Mouse (Mus musculus): ENCODE results near the gene C2cd2. TPM values are rescaled to one million over a fixed set of nuclear protein-coding genes. Genes with fewer than 3 reads are reported as not detected.

Gene C2cd2
- total RNA-seq (2023): 10 to 100 TPM; 16.5 to 18.7 TPM

GRCm38 (mm10) chr16:97962151-97962948 lies at the start of gene C2cd2, which contains the start of gene Zbtb21:
Gene C2cd2 (minus strand): TSS chr16:97962598.
Gene Zbtb21 (minus strand): TSS chr16:97962622.

GRCm38 (mm10) chr16:97996616-97997382 lies 34.4 kb upstream of the C2cd2 start, which contains the start of gene B230307C23Rik:
Gene B230307C23Rik (plus strand): TSS chr16:97997315.

GRCm38 (mm10) chr16:97851741-97852319 lies 110.6 kb downstream of the C2cd2 start, which contains the start of gene Prdm15:
Gene Prdm15 (minus strand): TSS chr16:97851850.

Other genes with a start within 250 kb of the C2cd2 start
- gene Ripk4, start 198.8 kb downstream of the C2cd2 start, total RNA-seq (2023): not detected
- 10 to 100 TPM; 11.0 to 13.0 TPM for gene Prdm15, start 110.7 kb downstream of the C2cd2 start, total RNA-seq (2023)
- gene Zbtb21, start within 50 bp of the C2cd2 start, total RNA-seq (2023): 10 to 100 TPM; 19.7 to 26.1 TPM
- 10 to 100 TPM in 1 of 2 experiments, 1 to 10 TPM in 1; 8.1 to 12.1 TPM for gene B230307C23Rik, start 34.7 kb upstream of the C2cd2 start, total RNA-seq (2023)
- 1 to 10 TPM; 3.8 to 5.2 TPM for gene A630089N07Rik, start 119.9 kb upstream of the C2cd2 start, total RNA-seq (2023)